Mouse (Mus musculus): Measurements from ENCODE around the gene Rabgap1l. TPM values are rescaled to one million over a fixed set of nuclear protein-coding genes. Genes with fewer than 3 reads are reported as not detected.

The Rabgap1l gene
- polyA plus RNA-seq, 1 experiment from 2014 or later, result 12.2 TPM

GRCm38 (mm10) chr1:160814198-160814597, 21.2 kb upstream of the Rabgap1l start:
- ATAC-seq (ENCODE audit: low FRiP score), result no peak
- H3K9me3 ChIP-seq (ENCODE audit: control insufficient read depth, low read length), result no peaks in the 10 kb centered on the region
- no peaks in the 10 kb centered on the region for H3K36me3 ChIP-seq (ENCODE audit: control insufficient read depth, insufficient read depth, low read length)
- 95% methylated on average over 5 of the region's 5 CpGs for WGBS
- DNase-seq (ENCODE audit: low spot score, missing footprints), result no peak
- no peaks in the 10 kb centered on the region for H3K4me1 ChIP-seq (ENCODE audit: control insufficient read depth, insufficient read depth, low read length)
- H3K27ac ChIP-seq (ENCODE audit: low read depth, low read length), result no peak overlapping the region
- no peak overlapping the region for H3K9ac ChIP-seq (ENCODE audit: low read length)
- no peaks in the 10 kb centered on the region for H3K27me3 ChIP-seq (ENCODE audit: control insufficient read depth, insufficient read depth, low read length)
- H3K4me3 ChIP-seq (ENCODE audit: low read depth, low read length), result no peak overlapping the region
- H3K4me2 ChIP-seq, result no peak overlapping the region

- Histone ChIP-seq H3K27ac (ENCODE audit: low read depth, low read length) (no peak overlapping the region), H3K4me2 (no peak overlapping the region), H3K27me3 (ENCODE audit: control insufficient read depth, insufficient read depth, low read length) (no peaks in the 10 kb centered on the region), H3K9me3 (ENCODE audit: control insufficient read depth, low read length) (no peaks in the 10 kb centered on the region), H3K9ac (ENCODE audit: low read length) (no peak overlapping the region), H3K36me3 (ENCODE audit: control insufficient read depth, insufficient read depth, low read length) (no peaks in the 10 kb centered on the region), H3K4me1 (ENCODE audit: control insufficient read depth, insufficient read depth, low read length) (no peaks in the 10 kb centered on the region), H3K4me3 (ENCODE audit: low read depth, low read length) (no peak overlapping the region)
- no peak for DNase-seq (ENCODE audit: low spot score, missing footprints)
- ATAC-seq (ENCODE audit: low FRiP score), result no peak
Measured at GRCm38 (mm10) chr1:160812428-160812827, 19.4 kb upstream of the Rabgap1l start.

GRCm38 (mm10) chr1:160811930-160812329, 18.9 kb upstream of the Rabgap1l start:
- H3K4me1 ChIP-seq (ENCODE audit: control insufficient read depth, insufficient read depth, low read length), result no peaks in the 10 kb centered on the region
- no peaks in the 10 kb centered on the region for H3K9me3 ChIP-seq (ENCODE audit: control insufficient read depth, low read length)
- no peak overlapping the region for H3K27ac ChIP-seq (ENCODE audit: low read depth, low read length)
- no peak for ATAC-seq (ENCODE audit: low FRiP score)
- 77% methylated on average over 1 of the region's 1 CpGs for WGBS
- no peaks in the 10 kb centered on the region for H3K27me3 ChIP-seq (ENCODE audit: control insufficient read depth, insufficient read depth, low read length)
- no peak overlapping the region for H3K4me2 ChIP-seq
- no peaks in the 10 kb centered on the region for H3K36me3 ChIP-seq (ENCODE audit: control insufficient read depth, insufficient read depth, low read length)
- no peak for DNase-seq (ENCODE audit: low spot score, missing footprints)
- no peak overlapping the region for H3K4me3 ChIP-seq (ENCODE audit: low read depth, low read length)
- no peak overlapping the region for H3K9ac ChIP-seq (ENCODE audit: low read length)

- H3K27ac ChIP-seq (ENCODE audit: low read depth, low read length), result no peak overlapping the region
- no peak overlapping the region for H3K4me2 ChIP-seq
- no peaks in the 10 kb centered on the region for H3K36me3 ChIP-seq (ENCODE audit: control insufficient read depth, insufficient read depth, low read length)
- no peak overlapping the region for H3K9ac ChIP-seq (ENCODE audit: low read length)
- 69% methylated on average over 2 of the region's 2 CpGs for WGBS
- no peaks in the 10 kb centered on the region for H3K4me1 ChIP-seq (ENCODE audit: control insufficient read depth, insufficient read depth, low read length)
- no peaks in the 10 kb centered on the region for H3K9me3 ChIP-seq (ENCODE audit: control insufficient read depth, low read length)
- DNase-seq (ENCODE audit: low spot score, missing footprints) (no peak), ATAC-seq (ENCODE audit: low FRiP score) (no peak)
- no peaks in the 10 kb centered on the region for H3K27me3 ChIP-seq (ENCODE audit: control insufficient read depth, insufficient read depth, low read length)
- H3K4me3 ChIP-seq (ENCODE audit: low read depth, low read length), result no peak overlapping the region
Measured at GRCm38 (mm10) chr1:160805268-160805667, 12.3 kb upstream of the Rabgap1l start.

- no peak overlapping the region for H3K27ac ChIP-seq (ENCODE audit: low read depth, low read length)
- no peak overlapping the region for H3K4me2 ChIP-seq
- H3K4me3 ChIP-seq (ENCODE audit: low read depth, low read length), result no peak overlapping the region
- H3K4me1 ChIP-seq (ENCODE audit: control insufficient read depth, insufficient read depth, low read length), result no peaks in the 10 kb centered on the region
- H3K9ac ChIP-seq (ENCODE audit: low read length), result no peak overlapping the region
- ATAC-seq (ENCODE audit: low FRiP score), result no peak
- WGBS, result 85% methylated on average over 3 of the region's 3 CpGs
- no peak for DNase-seq (ENCODE audit: low spot score, missing footprints)
- H3K36me3 ChIP-seq (ENCODE audit: control insufficient read depth, insufficient read depth, low read length), result no peaks in the 10 kb centered on the region
- no peaks in the 10 kb centered on the region for H3K27me3 ChIP-seq (ENCODE audit: control insufficient read depth, insufficient read depth, low read length)
- H3K9me3 ChIP-seq (ENCODE audit: control insufficient read depth, low read length), result no peaks in the 10 kb centered on the region
Measured at GRCm38 (mm10) chr1:160799972-160800371, 7.0 kb upstream of the Rabgap1l start.

GRCm38 (mm10) chr1:160795016-160795415, 2.0 kb upstream of the Rabgap1l start:
- DNase-seq (ENCODE audit: low spot score, missing footprints) (no peak), ATAC-seq (ENCODE audit: low FRiP score) (no peak)
- Histone ChIP-seq H3K4me2 (no peak overlapping the region), H3K36me3 (ENCODE audit: control insufficient read depth, insufficient read depth, low read length) (no peaks in the 10 kb centered on the region), H3K9ac (ENCODE audit: low read length) (no peak overlapping the region), H3K4me3 (ENCODE audit: low read depth, low read length) (no peak overlapping the region), H3K27ac (ENCODE audit: low read depth, low read length) (no peak overlapping the region), H3K27me3 (ENCODE audit: control insufficient read depth, insufficient read depth, low read length) (no peaks in the 10 kb centered on the region), H3K4me1 (ENCODE audit: control insufficient read depth, insufficient read depth, low read length) (no peaks in the 10 kb centered on the region), H3K9me3 (ENCODE audit: control insufficient read depth, low read length) (no peaks in the 10 kb centered on the region)
- 93% methylated on average over 2 of the region's 2 CpGs for WGBS

GRCm38 (mm10) chr1:160793791-160794757, 1.1 kb upstream of the Rabgap1l start:
- ATAC-seq (ENCODE audit: low FRiP score), result no peak
- Histone ChIP-seq H3K4me2 (no peak overlapping the region), H3K4me3 (ENCODE audit: low read depth, low read length) (no peak overlapping the region), H3K27ac (ENCODE audit: low read depth, low read length) (no peak overlapping the region), H3K36me3 (ENCODE audit: control insufficient read depth, insufficient read depth, low read length) (no peaks in the 10 kb centered on the region), H3K9me3 (ENCODE audit: control insufficient read depth, low read length) (no peaks in the 10 kb centered on the region), H3K4me1 (ENCODE audit: control insufficient read depth, insufficient read depth, low read length) (no peaks in the 10 kb centered on the region), H3K27me3 (ENCODE audit: control insufficient read depth, insufficient read depth, low read length) (no peaks in the 10 kb centered on the region), H3K9ac (ENCODE audit: low read length) (no peak overlapping the region)
- no peak for DNase-seq (ENCODE audit: low spot score, missing footprints)
- WGBS, result 80% methylated on average over 13 of the region's 13 CpGs

- Histone ChIP-seq H3K9ac (ENCODE audit: low read length) (peak overlapping the region; percentile 71), H3K4me1 (ENCODE audit: control insufficient read depth, insufficient read depth, low read length) (no peaks in the 10 kb centered on the region), H3K9me3 (ENCODE audit: control insufficient read depth, low read length) (no peaks in the 10 kb centered on the region), H3K27ac (ENCODE audit: low read depth, low read length) (no peak overlapping the region), H3K4me3 (ENCODE audit: low read depth, low read length) (peak overlapping the region; percentile 70), H3K36me3 (ENCODE audit: control insufficient read depth, insufficient read depth, low read length) (no peaks in the 10 kb centered on the region), H3K27me3 (ENCODE audit: control insufficient read depth, insufficient read depth, low read length) (no peaks in the 10 kb centered on the region), H3K4me2 (peak overlapping the region; percentile 96)
- WGBS, result under 1% methylated on average over 33 of the region's 51 CpGs
- DNase-seq (ENCODE audit: low spot score, missing footprints), result peak; percentile 91
- peak; percentile 85 for ATAC-seq (ENCODE audit: low FRiP score)
Measured at GRCm38 (mm10) chr1:160792156-160792685, 790 bp downstream of the Rabgap1l start.

- no peak overlapping the region for H3K27ac ChIP-seq (ENCODE audit: low read depth, low read length)
Measured at GRCm38 (mm10) chr1:160791381-160792155, 1.4 kb downstream of the Rabgap1l start.

More at GRCm38 (mm10) chr1:160791381-160792155, 1.4 kb downstream of the Rabgap1l start:
- Histone ChIP-seq H3K4me1 (ENCODE audit: control insufficient read depth, insufficient read depth, low read length) (no peaks in the 10 kb centered on the region), H3K9ac (ENCODE audit: low read length) (peak overlapping the region; percentile 71), H3K9me3 (ENCODE audit: control insufficient read depth, low read length) (no peaks in the 10 kb centered on the region), H3K27me3 (ENCODE audit: control insufficient read depth, insufficient read depth, low read length) (no peaks in the 10 kb centered on the region), H3K36me3 (ENCODE audit: control insufficient read depth, insufficient read depth, low read length) (no peaks in the 10 kb centered on the region), H3K4me2 (peak overlapping the region; percentile 96), H3K4me3 (ENCODE audit: low read depth, low read length) (peak overlapping the region; percentile 70)
- 11% methylated on average over 20 of the region's 20 CpGs for WGBS
- DNase-seq (ENCODE audit: low spot score, missing footprints) (no peak), ATAC-seq (ENCODE audit: low FRiP score) (peak; percentile 33)
